Mouse (Mus musculus): ENCODE results near the gene Immt. TPM values are rescaled to one million over a fixed set of nuclear protein-coding genes. Genes with fewer than 3 reads are reported as not detected.
A peak's percentile ranks its signal among the peaks of the same experiment; 100 is the strongest.
"Not testable (repeated sequence)": the region's sequence is repeated elsewhere in the genome, so short reads cannot be mapped to it uniquely, and the experiment has no call there.

The Immt gene
- total RNA-seq, 2 experiments from 2014 or later, result 286 to 364 TPM

DNA sequence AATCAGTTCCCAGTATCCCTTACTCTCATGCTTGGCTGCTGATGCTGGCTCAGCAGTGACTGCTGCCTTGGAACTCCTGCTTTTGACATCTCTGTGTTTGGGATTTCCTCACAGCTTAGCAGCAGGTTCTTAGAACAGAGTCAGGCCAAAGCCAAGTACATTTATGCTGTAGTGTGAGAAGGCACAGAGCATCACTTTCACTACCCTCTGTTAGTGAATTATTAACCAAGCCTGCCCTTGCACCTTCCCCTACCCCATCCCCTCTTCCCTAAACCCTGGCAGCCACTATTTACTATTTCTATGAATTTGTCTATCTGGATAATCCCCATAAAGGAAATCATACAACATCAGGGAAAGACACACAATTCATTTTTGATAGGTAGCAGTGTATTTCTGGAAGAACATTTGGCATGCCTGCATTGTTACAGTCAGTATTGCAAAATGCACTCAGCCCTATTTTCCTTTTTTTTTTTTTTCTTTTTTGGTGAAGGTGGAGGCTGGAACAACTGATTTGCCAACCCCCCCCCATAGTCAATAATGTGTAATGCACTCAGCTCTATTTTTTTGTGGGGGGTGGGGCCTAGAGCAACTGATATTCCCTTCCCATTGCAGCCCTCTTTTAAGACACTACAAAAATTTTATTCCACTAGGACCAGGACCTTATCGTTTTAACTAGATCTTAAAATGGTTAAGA, 9.6 kb downstream of the Immt start:
- DNase-seq, result no peak

- peak; percentile 22 to 38 for DNase-seq
These were observed 15.8 kb downstream of the Immt start for GRCm38 (mm10) chr6:71846906-71847305.

DNA sequence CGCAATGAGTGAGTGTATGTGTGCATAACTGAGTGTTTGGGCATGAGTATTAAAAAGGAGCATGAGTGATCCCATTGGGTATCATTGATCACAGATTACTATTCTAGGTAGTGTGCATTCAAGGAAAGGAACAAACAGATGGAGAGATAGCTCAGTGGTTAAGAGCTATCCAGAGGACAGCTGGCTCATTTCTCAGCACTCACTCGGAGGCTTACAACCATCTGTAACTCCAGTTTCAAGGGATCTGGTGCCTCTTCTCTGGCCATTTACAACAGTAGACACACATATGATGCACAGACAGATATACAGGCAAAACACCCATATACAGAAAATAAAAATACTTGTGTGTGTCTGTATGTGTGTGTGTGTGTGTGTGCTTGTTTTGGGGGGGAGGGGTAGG, 36.6 kb downstream of the Immt start:
- no peak for DNase-seq

GRCm38 (mm10) chr6:71868809-71869208, 37.7 kb downstream of the Immt start:
- no peak for DNase-seq

DNA sequence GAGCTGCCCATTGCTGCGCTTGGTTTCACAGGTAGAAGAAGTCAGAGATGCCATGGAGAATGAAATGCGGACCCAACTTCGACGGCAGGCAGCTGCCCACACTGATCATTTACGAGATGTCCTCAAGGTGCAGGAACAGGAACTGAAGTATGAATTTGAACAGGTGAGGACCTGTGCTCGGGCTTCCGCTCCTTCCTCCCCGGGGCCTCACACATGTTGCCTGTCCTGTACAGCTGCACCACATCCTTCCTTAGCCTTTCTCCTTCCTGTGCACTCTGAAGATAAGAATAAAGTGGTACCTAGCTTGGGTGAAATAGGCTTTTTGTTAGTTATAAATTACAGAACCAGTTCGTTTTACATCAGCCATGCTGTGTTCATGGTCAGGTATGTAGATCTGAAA, 40.3 kb downstream of the Immt start:
- no peak for DNase-seq

GRCm38 (mm10) chr6:71877965-71878760, 47.0 kb downstream of the Immt start:
- no peak for DNase-seq

DNA sequence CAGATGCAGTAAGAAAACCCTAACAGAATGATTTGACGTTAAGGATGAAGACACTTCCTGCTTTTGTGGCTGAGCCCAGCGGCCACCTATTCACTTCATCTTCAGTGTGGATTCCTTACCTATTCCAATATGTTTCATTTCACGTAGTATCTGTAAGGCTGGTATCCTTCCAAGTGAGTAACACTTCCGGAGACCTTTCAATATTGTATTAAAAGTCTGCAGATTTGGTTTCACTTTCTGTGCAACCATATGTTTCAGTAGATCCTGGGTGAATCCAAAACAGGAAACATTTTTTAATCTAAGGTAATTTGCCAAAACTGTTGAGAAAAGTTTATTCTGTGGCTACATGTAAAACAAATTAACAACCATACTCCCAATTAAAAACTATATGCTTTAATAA, 62.1 kb downstream of the Immt start:
- DNase-seq, result no peak

- DNase-seq, result no peak
These were observed 76.6 kb downstream of the Immt start for GRCm38 (mm10) chr6:71907702-71908235.

DNA sequence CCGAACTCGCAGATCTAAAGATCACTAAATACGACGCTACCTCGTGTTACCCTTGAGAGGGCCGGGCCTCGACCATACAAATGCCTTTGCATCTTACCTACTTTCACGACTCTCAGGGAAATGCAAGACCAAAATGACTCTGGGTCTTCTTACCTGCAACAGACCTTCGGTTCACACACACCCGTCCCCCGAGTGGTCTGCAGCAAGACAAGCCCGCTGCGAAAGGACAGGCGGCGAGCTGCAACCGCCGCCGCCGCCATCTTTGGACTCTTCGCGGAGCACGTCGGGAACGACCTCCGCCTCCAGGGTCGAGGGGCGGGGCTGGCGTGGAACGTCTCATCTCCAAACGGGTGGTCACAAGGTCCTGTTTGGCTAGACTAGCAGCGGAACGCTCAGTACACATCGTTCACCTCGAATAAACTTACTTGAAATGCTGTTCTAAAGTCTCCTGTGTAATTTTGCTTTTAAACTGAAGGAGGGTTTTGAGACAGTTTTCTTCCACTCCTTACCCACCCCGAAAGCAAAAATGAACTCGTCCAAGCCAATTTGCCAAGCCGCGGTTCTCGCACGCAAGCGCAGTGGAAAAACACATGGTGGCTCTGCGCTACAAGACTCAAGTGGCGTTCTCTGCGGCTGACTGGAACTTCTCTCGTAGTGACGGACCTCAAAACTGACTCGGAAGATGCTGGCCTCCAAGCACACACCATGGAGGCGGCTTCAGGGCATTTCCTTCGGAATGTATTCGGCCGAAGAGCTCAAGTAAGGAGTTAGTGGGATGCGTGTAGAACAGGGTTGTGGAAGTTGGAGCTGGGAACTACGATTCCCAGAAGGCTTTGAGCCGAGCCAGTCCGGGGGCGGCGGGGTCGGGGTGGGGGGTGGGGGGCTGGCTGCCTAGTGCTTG, 77.6 kb downstream of the Immt start, which contains the start of the genes Ptcd3 and Polr1a:
Gene Ptcd3 (minus strand): TSS at position 270 of the 901 bp plus-strand sequence.
Gene Polr1a (plus strand): TSS at position 573 of the 901 bp plus-strand sequence.
- peak; percentile 92 to 95 for DNase-seq

DNA sequence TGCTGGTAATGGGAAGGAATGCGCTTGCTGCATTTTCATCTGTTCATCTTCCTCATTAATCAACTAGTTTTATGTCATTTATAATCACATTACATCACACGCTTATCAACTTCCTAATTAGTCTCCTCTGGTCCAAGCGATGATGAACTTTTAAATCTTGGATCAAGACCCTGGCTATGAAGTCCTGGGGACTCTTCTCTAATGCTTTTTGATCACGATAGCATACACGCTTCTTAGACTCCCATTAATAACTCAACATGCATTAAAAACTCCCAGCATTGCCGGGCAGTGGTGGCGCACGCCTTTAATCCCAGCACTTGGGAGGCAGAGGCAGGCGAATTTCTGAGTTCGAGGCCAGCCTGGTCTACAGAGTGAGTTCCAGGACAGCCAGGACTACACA, 78.3 kb downstream of the Immt start:
- DNase-seq, result no peak

GRCm38 (mm10) chr6:71909840-71910239, 78.7 kb downstream of the Immt start:
- no peak for DNase-seq

DNA sequence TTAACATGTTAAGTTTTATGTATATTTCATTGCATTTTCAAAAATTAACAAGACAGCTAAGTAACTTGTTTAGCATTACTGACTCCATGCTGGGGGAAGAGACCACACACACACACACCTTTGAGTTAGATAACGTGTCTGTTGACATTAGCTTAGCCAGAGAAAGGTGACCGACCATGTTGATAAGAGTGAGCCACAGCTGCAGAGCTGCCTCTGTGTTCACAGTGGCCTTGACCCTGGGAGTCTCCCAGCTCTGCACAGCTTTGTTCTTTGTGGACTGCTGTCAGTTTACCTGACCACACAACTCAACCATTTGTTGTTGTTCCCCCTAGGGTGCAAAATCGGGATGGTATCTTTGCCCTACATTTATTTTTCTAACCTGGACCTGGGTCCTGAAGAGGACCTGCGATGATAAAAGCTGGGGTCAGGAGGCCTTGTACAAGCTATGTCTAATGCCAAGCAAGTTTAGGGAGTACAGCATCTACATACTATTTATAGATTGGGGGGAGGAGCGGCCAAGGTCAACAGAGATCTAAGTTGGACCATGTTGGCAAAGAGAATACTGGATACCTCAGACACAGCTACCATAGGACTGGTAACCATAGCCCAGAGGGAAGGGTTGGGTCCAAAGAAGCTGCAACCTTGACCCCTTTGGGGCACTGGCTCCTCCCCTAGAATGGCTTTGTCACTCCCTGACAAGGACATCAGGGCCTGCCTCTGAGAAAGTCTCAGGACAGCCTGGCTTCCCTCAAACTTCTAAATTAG, 80.7 kb downstream of the Immt start:
- peak; percentile 70 to 75 for DNase-seq

DNA sequence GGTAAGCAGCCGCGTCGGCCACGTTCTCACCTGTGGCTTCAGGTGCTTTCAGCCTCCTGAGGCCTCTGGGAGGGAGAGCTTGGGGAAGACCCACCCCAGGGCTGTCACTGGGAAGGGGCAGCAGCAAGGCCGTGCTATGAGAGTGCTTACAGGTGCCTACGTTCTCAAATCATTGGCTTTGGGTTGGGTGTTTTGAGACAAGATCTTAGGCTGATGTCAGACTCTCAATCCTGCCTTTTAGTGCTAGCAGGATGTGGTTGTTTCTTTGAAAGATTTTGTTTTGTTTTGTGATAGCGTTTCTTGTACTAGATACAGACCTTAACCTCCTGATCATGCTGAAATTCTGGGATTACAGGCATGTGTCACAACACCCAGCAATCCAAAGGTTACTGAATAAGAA, 89.6 kb downstream of the Immt start:
- no peak for DNase-seq

DNA sequence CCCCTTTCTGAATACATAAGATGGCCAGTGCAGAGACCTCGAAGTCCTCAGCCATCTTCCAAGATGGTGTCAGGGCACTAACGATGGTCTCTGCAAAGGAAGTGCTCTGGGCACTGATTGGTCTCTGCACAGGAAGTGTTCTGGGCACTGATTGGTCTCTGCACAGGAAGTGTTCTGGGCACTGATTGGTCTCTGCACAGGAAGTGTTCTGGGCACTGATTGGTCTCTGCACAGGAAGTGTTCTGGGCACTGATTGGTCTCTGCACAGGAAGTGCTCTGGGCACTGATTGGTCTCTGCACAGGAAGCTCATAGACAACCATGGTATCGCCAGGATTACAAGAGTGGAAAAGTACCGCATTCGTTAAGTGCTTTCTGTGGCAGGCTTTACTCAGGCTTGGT, 94.1 kb downstream of the Immt start:
- not testable (repeated sequence) for DNase-seq

Other genes starting within 250 kb of the Immt start
- gene Kdm3a, start 198.3 kb upstream of the Immt start, total RNA-seq (2021), result 10 to 100 TPM; 29.7 to 31.3 TPM
- 1 to 10 TPM; 5.0 to 7.1 TPM for gene Reep1, start 123.8 kb upstream of the Immt start, total RNA-seq (2021)
- 10 to 100 TPM; 42.4 to 43.1 TPM for gene Mrpl35, start 4.4 kb upstream of the Immt start, total RNA-seq (2021)
- 10 to 100 TPM; 91.6 to 98.1 TPM for gene Ptcd3, start 77.4 kb downstream of the Immt start, total RNA-seq (2021)
- 10 to 100 TPM; 71.2 to 75.2 TPM for gene Polr1a, start 77.7 kb downstream of the Immt start, total RNA-seq (2021)